Mouse (Mus musculus): ENCODE results near the gene Ndufs8. TPM values are rescaled to one million over a fixed set of nuclear protein-coding genes. Genes with fewer than 3 reads are reported as not detected.

The Ndufs8 gene
- total RNA-seq, 1 experiment from 2014 or later: 83.5 TPM

GRCm38 (mm10) chr19:3872373-3872772, 40.2 kb downstream of the Ndufs8 start:
- no peak for ATAC-seq (replicated peaks; ENCODE audit: low read depth, poor library complexity, severe bottlenecking)

GRCm38 (mm10) chr19:3871468-3871867, 41.1 kb downstream of the Ndufs8 start:
- no peak for ATAC-seq (replicated peaks; ENCODE audit: low read depth, poor library complexity, severe bottlenecking)

DNA sequence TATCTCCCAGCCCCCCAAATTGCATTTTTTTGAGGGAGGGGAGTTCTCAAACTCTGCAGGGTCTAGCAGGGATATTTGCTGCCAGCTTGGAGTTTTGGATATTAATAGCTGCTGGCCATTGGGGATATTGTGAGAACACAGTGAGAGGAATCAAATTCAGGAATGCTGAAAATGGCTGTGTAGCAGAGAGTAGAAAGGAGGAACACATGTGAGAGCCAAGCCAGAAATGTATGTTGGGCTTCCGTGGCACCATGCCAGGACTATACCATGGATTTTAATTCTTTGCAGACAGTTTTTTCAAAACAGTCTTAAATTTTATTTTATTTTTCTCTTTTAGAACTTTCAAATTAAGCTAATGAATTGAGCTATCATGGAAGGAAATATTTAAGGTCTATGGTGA, 44.3 kb downstream of the Ndufs8 start:
- no peak for ATAC-seq (replicated peaks; ENCODE audit: low read depth, poor library complexity, severe bottlenecking)

DNA sequence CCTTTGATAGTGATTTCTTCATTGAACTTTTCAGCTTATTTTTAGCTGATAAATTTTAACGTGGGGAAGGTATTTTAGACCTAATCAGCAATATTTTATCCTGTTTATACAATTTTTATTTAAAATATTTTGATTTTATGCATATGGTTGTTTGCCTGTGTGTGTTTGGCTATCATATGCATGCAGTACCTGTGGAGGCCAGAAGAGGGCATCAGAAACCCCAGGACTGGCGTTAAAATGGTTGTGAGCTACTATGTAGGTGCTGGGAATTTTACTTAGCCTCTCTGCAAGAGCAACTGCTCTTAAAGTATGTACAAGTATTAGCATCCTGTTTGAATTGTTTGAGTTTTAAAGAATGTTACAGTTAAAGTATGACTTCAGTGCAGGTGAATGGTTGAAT, 47.6 kb downstream of the Ndufs8 start:
- ATAC-seq (replicated peaks; ENCODE audit: low read depth, poor library complexity, severe bottlenecking): no peak

- no peak for ATAC-seq (replicated peaks; ENCODE audit: low read depth, poor library complexity, severe bottlenecking)
Measured at GRCm38 (mm10) chr19:3862713-3863112, 49.9 kb downstream of the Ndufs8 start.

Other genes starting within 250 kb of the Ndufs8 start
- 14.2 and 18.9 TPM in 2 replicates for gene Lrp5, start 226.2 kb downstream of the Ndufs8 start, total RNA-seq (2017)
- 1.2 and 4.7 TPM in 2 replicates for gene 1810055G02Rik, start 204.5 kb downstream of the Ndufs8 start, total RNA-seq (2017)
- 36.5 and 51.6 TPM in 2 replicates for gene Kmt5b, start 145.4 kb downstream of the Ndufs8 start, total RNA-seq (2017)
- gene Chka, start 61.0 kb downstream of the Ndufs8 start, total RNA-seq (2017): 30.9 and 46.5 TPM in 2 replicates
- 37.0 and 49.2 TPM in 2 replicates for gene Tcirg1, start 5.6 kb downstream of the Ndufs8 start, total RNA-seq (2017)
- gene Aldh3b1, start 17.0 kb upstream of the Ndufs8 start, total RNA-seq (2017): 1.6 and 3.2 TPM in 2 replicates
- 83.0 and 99.7 TPM in 2 replicates for gene Unc93b1, start 22.4 kb upstream of the Ndufs8 start, total RNA-seq (2017)
- gene Aldh3b3, start 45.9 kb upstream of the Ndufs8 start, total RNA-seq (2017): 0.41 TPM in 1 of 2 replicates, not detected in the other
- 0.59 TPM in 1 of 2 replicates, not detected in the other for gene Aldh3b2, start 59.6 kb upstream of the Ndufs8 start, total RNA-seq (2017)
- 2.1 and 5.4 TPM in 2 replicates for gene Acy3, start 73.8 kb upstream of the Ndufs8 start, total RNA-seq (2017)
- not detected in 2 replicates for gene Tbx10, start 80.0 kb upstream of the Ndufs8 start, total RNA-seq (2017)
- 7.9 and 22.1 TPM in 2 replicates for gene Nudt8, start 87.8 kb upstream of the Ndufs8 start, total RNA-seq (2017)
- 0.10 and 1.4 TPM in 2 replicates for gene Gm49405, start 87.9 kb upstream of the Ndufs8 start, total RNA-seq (2017)
- gene Doc2g, start 90.5 kb upstream of the Ndufs8 start, total RNA-seq (2017): 0.41 and 3.6 TPM in 2 replicates
- 199 and 200 TPM in 2 replicates for gene Ndufv1, start 100.0 kb upstream of the Ndufs8 start, total RNA-seq (2017)
- gene Gstp1, start 125.2 kb upstream of the Ndufs8 start, total RNA-seq (2017): 82.5 and 95.6 TPM in 2 replicates
- 0.69 and 8.6 TPM in 2 replicates for gene Gstp2, start 133.2 kb upstream of the Ndufs8 start, total RNA-seq (2017)
- gene Gstp3, start 146.8 kb upstream of the Ndufs8 start, total RNA-seq (2017): 8.7 and 10.7 TPM in 2 replicates
- gene Cabp2, start 168.8 kb upstream of the Ndufs8 start, total RNA-seq (2017): not detected in 2 replicates
- gene Cdk2ap2, start 184.4 kb upstream of the Ndufs8 start, total RNA-seq (2017): 20.3 and 22.3 TPM in 2 replicates
- gene Pitpnm1, start 187.2 kb upstream of the Ndufs8 start, total RNA-seq (2017): 8.6 and 9.0 TPM in 2 replicates
- gene Aip, start 213.1 kb upstream of the Ndufs8 start, total RNA-seq (2017): 20.6 and 55.9 TPM in 2 replicates
- gene Gpr152, start 227.0 kb upstream of the Ndufs8 start, total RNA-seq (2017): not detected in 2 replicates
- gene Cabp4, start 231.3 kb upstream of the Ndufs8 start, total RNA-seq (2017): not detected in 2 replicates
- 90.1 and 104 TPM in 2 replicates for gene Coro1b, start 235.8 kb upstream of the Ndufs8 start, total RNA-seq (2017)
- 140 and 184 TPM in 2 replicates for gene Ptprcap, start 240.8 kb upstream of the Ndufs8 start, total RNA-seq (2017)

All from common myeloid progenitor, adult 5-6 weeks (primary cell).